Mouse (Mus musculus): Measurements from ENCODE around the gene Gm9936. TPM values are rescaled to one million over a fixed set of nuclear protein-coding genes. Genes with fewer than 3 reads are reported as not detected.
"Not testable (repeated sequence)": the region's sequence is repeated elsewhere in the genome, so short reads cannot be mapped to it uniquely, and the experiment has no call there.

Gm9936 gene
- not detected in 2 replicates for polyA plus RNA-seq (2012; rRNA removed)

- no peak for DNase-seq (ENCODE audit: low read depth)
These were observed at the start of gene Gm9936 for GRCm38 (mm10) chr5:114858582-114858981. Gene Gm9936, minus strand, starts transcription at chr5:114858682.

- no peak for DNase-seq (ENCODE audit: low read depth)
These were observed 43.9 kb upstream of the Gm9936 start for GRCm38 (mm10) chr5:114902413-114902812.

- DNase-seq (ENCODE audit: low read depth) = no peak
These were observed 40.4 kb upstream of the Gm9936 start for GRCm38 (mm10) chr5:114898857-114899256.

GRCm38 (mm10) chr5:114897374-114897793 is 38.9 kb upstream of the Gm9936 start:
- DNase-seq (ENCODE audit: low read depth) = no peak

GRCm38 (mm10) chr5:114896688-114897373 is 38.3 kb upstream of the Gm9936 start, which contains the start of gene Oasl2:
Gene Oasl2, plus strand, starts transcription at chr5:114896936.
- no peak for DNase-seq (ENCODE audit: low read depth)

GRCm38 (mm10) chr5:114895542-114895941 is 37.1 kb upstream of the Gm9936 start:
- no peak for DNase-seq (ENCODE audit: low read depth)

- no peak for DNase-seq (ENCODE audit: low read depth)
These were observed 30.5 kb upstream of the Gm9936 start for GRCm38 (mm10) chr5:114888995-114889394.

- no peak for DNase-seq (ENCODE audit: low read depth)
These were observed 28.3 kb upstream of the Gm9936 start for GRCm38 (mm10) chr5:114886801-114887200.

- DNase-seq (ENCODE audit: low read depth) = no peak
These were observed 24.5 kb upstream of the Gm9936 start for GRCm38 (mm10) chr5:114883022-114883421.

GRCm38 (mm10) chr5:114882319-114882718 is 23.8 kb upstream of the Gm9936 start:
- DNase-seq (ENCODE audit: low read depth) = not testable (repeated sequence)

DNA sequence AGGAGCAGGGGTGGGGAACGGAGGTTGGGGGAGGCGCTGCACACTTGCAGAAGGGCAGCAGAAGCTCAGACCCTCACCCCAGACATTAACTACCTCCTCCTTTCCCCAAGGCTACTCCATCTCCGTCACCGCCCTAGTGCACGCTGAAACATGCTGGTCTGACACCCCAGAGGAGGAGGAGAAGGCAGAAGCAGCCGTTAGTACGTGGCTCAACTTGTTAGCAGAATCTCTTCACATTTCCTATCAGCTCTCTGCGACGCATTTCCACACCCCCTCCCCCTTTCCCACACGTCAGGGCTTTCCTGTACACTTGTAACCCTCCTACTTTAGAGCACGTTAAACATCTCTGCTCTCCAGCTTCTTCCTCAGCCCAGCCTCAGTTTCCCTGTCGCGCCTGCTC is 20.9 kb upstream of the Gm9936 start:
- DNase-seq (ENCODE audit: low read depth) = no peak

GRCm38 (mm10) chr5:114877487-114877886 is 19.0 kb upstream of the Gm9936 start:
- no peak for DNase-seq (ENCODE audit: low read depth)

GRCm38 (mm10) chr5:114876331-114876730 is 17.8 kb upstream of the Gm9936 start:
- DNase-seq (ENCODE audit: low read depth) = no peak

- no peak for DNase-seq (ENCODE audit: low read depth)
These were observed 17.4 kb upstream of the Gm9936 start for GRCm38 (mm10) chr5:114875858-114876257.

- DNase-seq (ENCODE audit: low read depth) = no peak
These were observed 6.8 kb upstream of the Gm9936 start for GRCm38 (mm10) chr5:114865279-114865678.

- DNase-seq (ENCODE audit: low read depth) = no peak
These were observed 6.3 kb upstream of the Gm9936 start for GRCm38 (mm10) chr5:114864813-114865212.

DNA sequence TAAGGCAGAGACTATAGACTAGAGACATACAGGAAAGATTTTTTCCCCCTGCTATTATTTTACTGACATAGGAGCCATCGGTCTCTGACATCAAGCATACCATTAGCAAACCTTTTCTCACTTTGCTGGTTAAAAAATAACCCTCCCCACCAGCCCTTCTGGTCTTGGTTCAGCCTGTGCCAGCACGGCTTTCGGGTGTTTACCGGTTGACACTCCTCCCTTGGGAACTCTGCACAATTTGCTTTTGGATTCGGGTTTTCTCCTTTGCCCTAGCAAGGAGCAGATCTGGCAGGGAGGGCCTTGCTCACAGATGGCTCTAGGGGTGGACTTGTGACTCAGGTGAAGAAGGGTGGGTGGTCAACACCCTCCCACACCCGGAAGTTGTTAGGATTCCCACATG is 3.2 kb upstream of the Gm9936 start:
- DNase-seq (ENCODE audit: low read depth) = no peak

DNA sequence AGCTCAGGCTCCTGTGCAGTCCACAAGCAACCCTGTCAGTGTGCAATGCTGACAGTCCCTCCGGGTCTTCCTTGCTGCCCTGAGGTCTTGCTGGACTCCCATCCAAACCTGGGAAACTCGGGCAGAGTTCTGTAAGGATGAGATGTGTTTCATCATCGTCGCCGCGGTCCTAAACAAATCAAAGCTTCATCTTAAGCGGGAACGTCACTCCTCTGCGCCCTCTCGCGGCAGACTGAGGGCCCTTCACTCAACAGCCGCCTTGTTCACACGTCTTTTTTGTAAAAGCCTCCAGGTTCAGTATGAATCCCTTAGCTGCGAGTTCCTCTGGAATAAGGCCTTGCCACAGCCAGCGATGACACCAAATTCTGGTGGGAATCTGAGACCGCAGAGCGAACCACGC is 771 bp upstream of the Gm9936 start:
- no peak for DNase-seq (ENCODE audit: low read depth)

DNA sequence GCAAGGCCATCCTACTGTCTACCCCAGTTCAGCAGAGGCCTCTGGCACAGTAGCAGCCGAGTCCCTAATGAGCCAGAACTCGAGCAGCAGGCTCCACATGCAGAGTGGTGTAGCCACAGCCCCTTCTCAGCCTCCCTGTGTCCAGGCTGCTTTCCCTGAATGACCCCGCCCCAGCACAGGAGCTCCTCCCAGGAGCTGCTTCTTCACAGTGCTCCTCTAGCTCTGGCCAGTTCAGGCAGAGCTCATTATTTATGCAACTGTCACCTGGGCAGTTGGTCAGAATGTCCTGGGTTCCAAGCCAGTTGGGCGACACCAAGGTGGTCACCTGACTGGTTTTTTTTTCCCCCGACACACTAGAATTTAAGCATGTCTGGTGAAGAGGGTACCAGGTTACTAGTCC is 5.1 kb downstream of the Gm9936 start, which contains the start of gene 4930519G04Rik:
4930519G04Rik (plus strand) TSS at position 301 of the 400 bp plus-strand sequence.
- DNase-seq (ENCODE audit: low read depth) = not testable (repeated sequence)

- no peak for DNase-seq (ENCODE audit: low read depth)
These were observed 6.8 kb downstream of the Gm9936 start for GRCm38 (mm10) chr5:114851565-114852236.

- not testable (repeated sequence) for DNase-seq (ENCODE audit: low read depth)
These were observed 14.1 kb downstream of the Gm9936 start for GRCm38 (mm10) chr5:114844371-114844770.

DNA sequence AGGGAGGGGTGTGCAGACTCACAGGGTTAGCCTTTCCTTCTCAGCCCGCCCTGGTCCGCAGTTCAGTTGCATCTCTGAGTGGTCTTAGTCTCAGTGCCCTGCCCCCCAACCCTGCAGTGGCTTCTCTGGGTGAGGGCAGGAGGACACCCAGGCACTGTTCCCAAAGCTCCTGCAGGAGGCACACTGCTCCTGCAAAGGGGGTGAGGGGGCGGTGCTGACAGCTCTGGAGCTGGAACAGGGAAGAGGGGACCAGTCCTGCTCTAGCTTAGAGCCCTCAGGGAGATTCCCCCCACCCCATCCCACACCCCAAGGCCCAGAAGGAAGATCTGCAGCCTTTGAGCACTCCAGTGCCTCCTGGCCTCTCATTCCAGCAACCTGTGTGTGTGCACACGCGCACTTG is 15.8 kb downstream of the Gm9936 start:
- DNase-seq (ENCODE audit: low read depth) = no peak

- not testable (repeated sequence) for DNase-seq (ENCODE audit: low read depth)
These were observed 16.3 kb downstream of the Gm9936 start for GRCm38 (mm10) chr5:114842155-114842554.

Measured in gonadal fat pad, adult 2 months (tissue).